Mouse (Mus musculus) stomach, postnatal 0 days (tissue): ENCODE results near the gene Hspe1.

ENCODE experiments used
- CTCF ChIP-seq: IDR thresholded peaks from 2 replicates; pipeline ENCODE4 v1.5.1; 2016; ENCODE audit warnings: antibody characterized with exemption, low read depth, mild to moderate bottlenecking, moderate library complexity
- EP300 ChIP-seq: optimal IDR thresholded peaks from 2 replicates; pipeline ENCODE3; 2016; ENCODE audit warnings: antibody characterized with exemption

DNA sequence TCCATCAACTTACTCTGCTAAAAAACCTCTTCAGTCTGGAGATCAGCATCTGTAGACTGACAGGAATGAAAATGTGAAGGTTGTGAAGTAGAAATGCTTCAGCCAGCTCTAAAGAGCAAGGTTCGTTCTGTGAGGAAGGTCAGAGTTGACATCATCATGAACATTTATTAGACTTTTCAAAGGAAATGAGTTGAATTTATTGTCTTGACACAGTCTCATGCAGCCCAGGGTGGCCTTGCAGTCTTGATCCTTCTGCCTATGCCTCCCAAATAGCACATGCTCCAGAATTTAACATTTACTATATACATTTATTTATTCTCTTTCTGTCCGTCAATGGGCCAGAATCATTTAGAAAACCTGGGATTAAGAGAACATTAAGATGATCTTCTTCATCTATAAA lies 35.6 kb downstream of the Hspe1 start:
- TF ChIP-seq CTCF: no peak
- TF ChIP-seq EP300: no peak
